Mouse (Mus musculus): ENCODE results near the gene Umodl1.

The Umodl1 gene

GRCm38 (mm10) chr17:31038381-31038780 is 83.9 kb downstream of the Umodl1 start:
- peak; percentile 79 for DNase-seq (ENCODE audit: low spot score)

- no peak for DNase-seq (ENCODE audit: low spot score)
These were observed 85.2 kb downstream of the Umodl1 start for GRCm38 (mm10) chr17:31039626-31040025.

GRCm38 (mm10) chr17:31040421-31040820 is 86.0 kb downstream of the Umodl1 start:
- no peak for DNase-seq (ENCODE audit: low spot score)

DNA sequence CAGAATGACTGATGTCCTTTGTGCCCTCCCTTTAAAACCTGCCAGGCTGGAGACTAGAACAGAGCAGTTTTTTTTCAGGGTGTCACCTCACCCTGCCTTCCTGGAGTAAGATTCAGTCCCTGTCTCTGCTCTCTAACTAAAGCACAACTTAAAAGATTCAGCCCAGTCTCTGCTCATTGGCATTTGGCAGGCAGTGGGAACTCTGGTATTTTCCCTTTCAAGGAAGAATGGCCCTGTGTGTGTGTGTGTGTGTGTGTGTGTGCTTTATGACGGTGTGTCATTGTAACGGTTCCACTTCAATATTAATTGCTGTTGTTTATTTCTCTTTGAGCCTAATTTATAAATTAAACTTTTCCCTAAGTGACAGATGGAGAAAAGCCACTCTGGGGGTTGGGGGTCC is 88.3 kb downstream of the Umodl1 start:
- DNase-seq (ENCODE audit: low spot score), result no peak

- DNase-seq (ENCODE audit: low spot score), result peak; percentile 71
These were observed 102.9 kb downstream of the Umodl1 start, which contains the start of gene Abcg1 for GRCm38 (mm10) chr17:31057151-31057890. Gene Abcg1, plus strand, starts transcription at chr17:31057675.

DNA sequence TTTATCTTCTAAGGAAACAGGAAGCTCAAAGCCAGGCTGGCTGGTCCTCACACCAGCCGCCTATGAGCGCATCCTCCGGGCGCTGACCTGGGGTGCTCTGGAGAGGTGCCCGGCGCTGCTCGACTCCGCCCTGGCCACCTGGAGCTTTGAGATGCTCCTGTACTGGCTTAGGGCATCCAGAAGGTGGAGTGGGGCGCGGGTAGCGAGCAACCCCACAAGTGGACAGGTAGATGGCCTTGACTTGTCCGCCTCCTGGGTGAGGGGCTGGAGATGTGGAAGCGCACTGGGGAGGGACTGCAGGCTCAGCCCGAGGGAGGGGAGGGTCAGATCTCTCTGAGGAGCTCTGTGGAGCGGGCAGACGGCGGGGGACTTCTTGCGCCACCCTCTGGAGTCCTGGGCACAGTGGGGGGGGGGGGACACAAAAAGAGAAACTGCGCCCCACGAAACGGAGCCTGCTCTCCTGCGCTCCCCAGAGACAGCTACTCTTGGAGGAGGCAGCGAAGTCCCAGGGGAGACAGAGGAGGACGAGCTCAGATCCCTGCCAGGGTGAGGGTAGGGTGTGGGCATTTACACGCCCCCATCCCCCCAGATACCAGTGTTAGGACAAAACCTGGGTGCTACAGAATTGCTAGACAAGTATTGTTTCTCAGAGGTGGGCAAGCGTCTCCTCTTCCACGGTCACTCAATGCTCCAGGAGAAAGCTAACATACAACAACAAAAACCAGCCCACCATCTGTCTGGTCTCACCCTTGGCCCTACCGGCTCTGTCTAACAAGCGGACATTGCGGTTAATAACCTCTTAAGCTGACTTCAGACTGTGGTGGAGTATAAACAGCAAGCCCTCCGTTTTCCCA is 103.7 kb downstream of the Umodl1 start:
- peak; percentile 65 for DNase-seq (ENCODE audit: low spot score)

- peak; percentile 80 for DNase-seq (ENCODE audit: low spot score)
These were observed 104.3 kb downstream of the Umodl1 start for GRCm38 (mm10) chr17:31058745-31059085.

GRCm38 (mm10) chr17:31060196-31060587 is 105.8 kb downstream of the Umodl1 start:
- DNase-seq (ENCODE audit: low spot score), result no peak
